Mouse (Mus musculus): ENCODE data around the gene Camkk1.

GRCm38 (mm10) chr11:73023099-73023498 is 4.3 kb downstream of the Camkk1 start:
- TF ChIP-seq EP300 (IDR thresholded peaks at IDR 0.05), result no peak
- TF ChIP-seq CTCF (IDR thresholded peaks at IDR 0.05), result no peak
